Mouse (Mus musculus) embryonic facial prominence, embryonic 15.5 days (tissue): ENCODE measurements around the gene Fbxo45. TPM values are rescaled to one million over a fixed set of nuclear protein-coding genes. Genes with fewer than 3 reads are reported as not detected.
A peak's percentile ranks its signal among the peaks of the same experiment; 100 is the strongest.
"Not testable (repeated sequence)": the region's sequence is repeated elsewhere in the genome, so short reads cannot be mapped to it uniquely, and the experiment has no call there.

Source experiments
- ATAC-seq: fragments of 200-750 bp; cut with Nextera tagmentation; 2 replicates; pipeline ENCODE4 v1.8.0; 2017; ENCODE audit warnings: low read depth, moderate TSS enrichment; ENCODE audit not compliant: insufficient number of reproducible peaks, low FRiP score, low TSS enrichment
- H3K27ac ChIP-seq: fragments of 300-500 bp; sonication (generic); replicated peaks from 2 replicates; pipeline ENCODE4 v1.5.1; 2015; ENCODE audit warnings: mild to moderate bottlenecking, inconsistent platforms
- H3K27me3 ChIP-seq: fragments of 300-500 bp; sonication (generic); 2 replicates; pipeline ENCODE4 v1.6.1; 2015; ENCODE audit warnings: inconsistent platforms
- H3K36me3 ChIP-seq: fragments of 300-500 bp; sonication (generic); 2 replicates; pipeline ENCODE4 v1.6.1; 2015; ENCODE audit warnings: mild to moderate bottlenecking, inconsistent platforms
- H3K4me1 ChIP-seq: fragments of 300-500 bp; sonication (generic); 2 replicates; pipeline ENCODE4 v1.6.1; 2015; ENCODE audit warnings: inconsistent platforms
- H3K4me2 ChIP-seq: fragments of 300-500 bp; sonication (generic); replicated peaks from 2 replicates; pipeline ENCODE4 v1.6.1; 2015; ENCODE audit warnings: mild to moderate bottlenecking, inconsistent platforms
- H3K4me3 ChIP-seq: fragments of 300-500 bp; sonication (generic); replicated peaks from 2 replicates; pipeline ENCODE4 v1.5.1; 2015; ENCODE audit warnings: mild to moderate bottlenecking, inconsistent platforms
- H3K9ac ChIP-seq: fragments of 300-500 bp; sonication (generic); 2 replicates; pipeline ENCODE4 v1.6.1; 2015; ENCODE audit warnings: inconsistent platforms
- H3K9me3 ChIP-seq: fragments of 300-500 bp; sonication (generic); replicated peaks from 2 replicates; pipeline ENCODE4 v1.6.1; 2016; ENCODE audit warnings: inconsistent platforms
- WGBS: fragments of 180-500 bp; shearing (Covaris S2); methylation state at CpG from one replicate; pipeline ENCODE4 v1.1.7; 2015; 5-methylcytosine and 5-hydroxymethylcytosine counted together
- polyA plus RNA-seq: library from polyadenylated mRNA; unstranded; fragments of >200 nt; fragmentation: Nextera tagmentation; extraction: Ambion mirVana; gene quantifications from 2 replicates; pipeline ENCODE4 v1.2.1, GENCODE M21; 2015

The Fbxo45 gene
- polyA plus RNA-seq, 1 experiment from 2014 or later = 14.6 TPM

DNA sequence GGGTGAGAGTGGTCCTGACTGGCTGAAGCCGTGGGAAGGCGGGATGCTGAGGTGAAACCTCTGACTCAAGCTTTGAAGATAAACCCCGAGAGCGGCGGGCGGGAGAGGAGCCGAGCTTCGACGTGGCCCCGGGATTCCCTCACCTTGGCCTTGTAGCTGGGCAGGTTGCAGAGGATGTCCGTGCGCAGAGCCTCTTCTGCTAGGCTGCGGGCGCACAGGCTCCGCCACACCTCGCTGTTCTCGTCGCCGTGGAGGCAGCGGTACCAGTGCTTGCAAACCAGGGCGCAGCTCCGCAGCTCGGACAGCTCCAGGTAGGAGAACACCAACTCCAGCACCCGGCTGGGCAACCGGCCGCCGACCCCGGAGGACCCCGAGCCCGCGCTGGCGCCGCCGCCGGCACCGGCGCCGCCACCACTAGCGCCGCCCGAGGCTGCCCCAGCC is 587 bp downstream of the Fbxo45 start:
- H3K4me1 ChIP-seq = peaks cover 22% of the 10 kb centered on the region
- peak overlapping the region; percentile 93 for H3K27ac ChIP-seq
- peak; percentile 21 for ATAC-seq
- peak overlapping the region; percentile 94 for H3K4me3 ChIP-seq
- H3K27me3 ChIP-seq = no peaks in the 10 kb centered on the region
- H3K9me3 ChIP-seq = no peaks in the 10 kb centered on the region
- no peaks in the 10 kb centered on the region for H3K36me3 ChIP-seq
- peak overlapping the region; percentile 83 for H3K9ac ChIP-seq
- H3K4me2 ChIP-seq = peak overlapping the region; percentile 62
- under 1% methylated on average over 38 of the region's 41 CpGs for WGBS

DNA sequence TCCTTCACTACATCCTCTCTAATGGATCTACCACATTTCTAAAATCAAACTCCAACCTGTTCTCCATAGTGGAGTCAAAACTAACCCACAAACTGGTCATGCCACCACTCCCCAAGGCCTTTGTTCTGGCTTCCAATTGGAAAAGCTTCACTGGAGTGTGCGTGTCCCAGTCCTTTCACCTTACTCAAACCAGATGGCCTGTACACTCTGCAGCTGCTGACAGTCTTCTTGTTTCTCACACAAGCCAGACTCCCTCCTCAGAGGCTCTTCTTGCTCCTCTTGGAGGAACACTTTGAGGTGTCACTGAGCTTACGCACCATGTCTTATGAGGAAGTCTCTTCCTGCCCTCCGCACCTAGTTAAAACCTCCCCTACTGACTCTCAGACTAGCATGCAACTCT is 3.1 kb downstream of the Fbxo45 start:
- no peak overlapping the region for H3K4me3 ChIP-seq
- no peak overlapping the region for H3K27ac ChIP-seq
- no peaks in the 10 kb centered on the region for H3K27me3 ChIP-seq
- WGBS = 69% methylated on average over 3 of the region's 3 CpGs
- no peak overlapping the region for H3K9ac ChIP-seq
- peaks cover 22% of the 10 kb centered on the region for H3K4me1 ChIP-seq
- no peak for ATAC-seq
- H3K9me3 ChIP-seq = no peaks in the 10 kb centered on the region
- H3K4me2 ChIP-seq = no peak overlapping the region
- no peaks in the 10 kb centered on the region for H3K36me3 ChIP-seq

DNA sequence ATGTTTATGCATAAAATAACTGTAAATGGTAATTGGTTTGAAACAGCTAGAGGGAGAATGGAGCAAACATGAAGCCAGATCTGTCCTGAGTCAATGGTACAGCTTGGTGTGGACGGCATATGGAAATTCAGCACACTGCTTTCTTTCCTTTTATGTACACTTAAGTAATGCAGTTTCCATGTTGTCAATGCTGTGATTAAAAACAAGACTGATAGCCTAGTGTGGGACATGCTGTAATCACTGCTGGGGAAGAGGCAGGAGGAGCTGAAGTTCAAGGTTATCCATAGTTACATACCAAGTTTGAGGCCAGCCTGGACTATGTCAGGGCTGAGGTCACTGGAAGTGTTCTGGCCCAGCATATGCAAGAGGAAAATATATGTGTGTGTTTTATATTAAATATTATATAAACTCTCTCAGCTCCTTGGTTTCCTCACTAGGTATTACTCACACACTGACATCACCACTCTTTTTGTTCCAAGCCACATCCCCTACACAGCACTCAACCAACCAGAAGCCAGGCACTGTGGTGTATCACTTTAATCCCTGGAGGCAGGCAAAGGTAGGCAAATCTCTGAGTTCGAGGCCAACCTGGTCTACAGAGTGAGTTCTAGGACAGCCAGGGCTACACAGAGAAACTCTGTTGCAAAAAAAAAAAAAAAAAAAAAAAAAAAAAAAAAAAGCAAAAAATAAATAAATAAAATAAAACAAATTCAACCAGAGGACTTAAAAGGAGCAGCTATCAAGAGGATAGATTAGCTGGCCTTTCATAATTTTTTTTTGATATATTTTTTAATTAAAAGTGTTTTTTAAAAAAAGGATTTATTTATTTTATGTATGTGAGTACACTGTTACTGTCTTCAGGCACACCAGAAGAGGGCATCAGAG is 7.3 kb downstream of the Fbxo45 start:
- Histone ChIP-seq H3K4me2 (no peak overlapping the region), H3K4me3 (no peak overlapping the region), H3K9me3 (no peaks in the 10 kb centered on the region), H3K4me1 (peaks cover 4% of the 10 kb centered on the region; the same call in 1 of the 2 replicates), H3K9ac (no peak overlapping the region), H3K27ac (no peak overlapping the region), H3K27me3 (no peaks in the 10 kb centered on the region), H3K36me3 (peaks cover 16% of the 10 kb centered on the region)
- 82% methylated on average over 2 of the region's 2 CpGs for WGBS
- ATAC-seq = no peak

DNA sequence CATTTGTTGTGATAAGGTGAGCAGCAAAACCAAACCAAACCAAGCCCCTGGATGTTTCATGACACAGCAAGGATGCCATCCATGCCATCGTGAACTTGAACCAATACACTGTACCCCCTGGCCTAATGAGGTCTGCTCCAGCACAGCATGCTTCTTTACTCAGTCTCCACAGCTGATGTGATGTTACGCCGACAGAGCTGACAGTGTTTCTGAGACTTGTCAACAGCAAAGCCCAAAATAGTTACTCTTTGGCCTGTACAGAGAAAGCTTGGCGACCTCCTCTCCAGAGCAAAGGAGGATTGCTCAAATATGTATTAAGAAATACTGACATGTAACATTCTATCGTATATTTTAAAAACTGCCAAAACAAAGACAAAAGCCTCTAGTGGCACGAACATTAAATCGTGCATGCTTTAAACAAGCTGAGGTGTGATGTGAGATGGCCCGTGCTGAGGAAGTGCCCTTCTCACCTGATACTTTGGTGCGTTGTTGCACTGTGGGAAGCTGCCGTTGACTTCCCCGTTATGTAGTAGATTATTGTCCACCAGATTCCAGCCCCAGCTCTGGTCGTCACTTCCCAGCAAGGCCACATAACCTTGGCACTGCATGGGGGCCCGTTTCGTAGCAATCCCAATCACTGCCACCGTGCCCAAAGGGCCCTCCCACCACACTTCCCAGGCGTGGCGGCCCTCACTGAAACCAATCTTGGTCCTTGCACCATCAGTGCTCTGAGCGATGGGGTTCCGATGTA is 8.9 kb downstream of the Fbxo45 start:
- Histone ChIP-seq H3K36me3 (peaks cover 26% of the 10 kb centered on the region), H3K9ac (no peak overlapping the region), H3K27ac (no peak overlapping the region), H3K4me2 (no peak overlapping the region), H3K4me1 (no peaks in the 10 kb centered on the region), H3K9me3 (no peaks in the 10 kb centered on the region), H3K4me3 (no peak overlapping the region), H3K27me3 (no peaks in the 10 kb centered on the region)
- 90% methylated on average over 19 of the region's 19 CpGs for WGBS
- no peak for ATAC-seq

DNA sequence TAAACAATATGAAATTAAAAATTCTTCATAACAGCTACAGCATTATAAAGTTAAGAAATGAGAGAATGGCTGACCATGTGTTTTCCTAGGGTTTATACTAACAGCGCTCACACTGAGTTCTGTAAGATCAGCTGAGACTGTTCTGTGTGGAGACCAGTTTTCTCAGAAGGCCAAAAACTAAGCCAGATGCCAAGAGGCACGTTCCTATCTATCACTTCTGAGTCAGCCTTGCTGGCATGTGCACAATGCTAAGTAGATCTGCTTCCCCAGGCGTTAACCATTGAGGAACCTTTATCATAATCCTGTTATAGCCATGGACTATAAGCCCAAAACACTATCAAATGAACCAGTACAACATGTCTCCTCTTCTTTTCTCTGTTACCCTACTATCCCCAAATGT is 14.9 kb downstream of the Fbxo45 start:
- not testable (repeated sequence) for H3K27ac ChIP-seq, H3K27me3 ChIP-seq, H3K4me2 ChIP-seq, H3K4me3 ChIP-seq, H3K4me1 ChIP-seq, ATAC-seq, H3K9ac ChIP-seq, H3K9me3 ChIP-seq
- 86% methylated on average over 3 of the region's 3 CpGs for WGBS
- H3K36me3 ChIP-seq = peaks cover 18% of the 10 kb centered on the region

DNA sequence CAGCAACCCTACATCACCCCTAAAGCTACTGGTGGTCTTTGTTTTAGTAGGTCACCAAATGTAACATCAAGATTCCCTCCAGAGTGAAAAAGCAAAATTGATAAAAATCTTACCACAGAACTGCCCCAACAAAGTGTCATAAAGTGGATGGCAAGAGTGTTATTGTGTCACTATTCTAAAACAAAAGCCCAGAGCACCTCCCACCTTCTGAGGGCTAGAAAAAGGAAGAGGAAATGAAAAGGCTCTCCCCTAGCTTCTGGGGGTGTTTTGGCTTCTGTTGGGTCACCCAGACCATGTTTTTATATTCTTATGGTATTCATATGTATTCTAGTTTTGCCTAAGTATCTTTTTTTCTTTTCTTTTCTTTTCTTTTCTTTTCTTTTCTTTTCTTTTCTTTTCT is 24.6 kb downstream of the Fbxo45 start:
- Histone ChIP-seq H3K4me2 (no peak overlapping the region), H3K4me1 (no peaks in the 10 kb centered on the region), H3K27me3 (no peaks in the 10 kb centered on the region), H3K27ac (no peak overlapping the region), H3K9me3 (no peaks in the 10 kb centered on the region), H3K4me3 (no peak overlapping the region), H3K9ac (no peak overlapping the region), H3K36me3 (no peaks in the 10 kb centered on the region)
- no peak for ATAC-seq

DNA sequence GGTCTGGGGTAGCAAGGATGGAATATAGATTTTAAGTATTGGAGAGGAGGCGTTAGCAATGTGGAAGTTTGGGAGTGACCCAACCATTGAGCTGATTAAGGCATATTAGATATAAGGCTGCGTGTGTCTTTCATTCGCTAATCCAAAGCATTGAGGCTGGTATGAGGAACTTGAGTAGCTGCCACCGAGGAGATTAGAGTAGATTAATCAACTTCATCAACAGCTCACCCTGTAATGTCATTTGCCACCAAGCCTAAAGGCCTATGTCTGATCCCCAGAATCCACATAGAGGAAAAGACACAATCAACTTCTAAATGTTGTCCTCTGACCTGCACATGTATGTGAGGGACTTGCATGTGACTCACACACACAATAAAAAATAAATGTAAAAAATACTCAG is 25.2 kb downstream of the Fbxo45 start:
- no peaks in the 10 kb centered on the region for H3K4me1 ChIP-seq
- H3K9ac ChIP-seq = no peak overlapping the region
- no peaks in the 10 kb centered on the region for H3K27me3 ChIP-seq
- no peak overlapping the region for H3K4me3 ChIP-seq
- WGBS = 80% methylated on average over 4 of the region's 4 CpGs
- no peak overlapping the region for H3K4me2 ChIP-seq
- H3K36me3 ChIP-seq = no peaks in the 10 kb centered on the region
- H3K27ac ChIP-seq = no peak overlapping the region
- ATAC-seq = no peak
- H3K9me3 ChIP-seq = no peaks in the 10 kb centered on the region

DNA sequence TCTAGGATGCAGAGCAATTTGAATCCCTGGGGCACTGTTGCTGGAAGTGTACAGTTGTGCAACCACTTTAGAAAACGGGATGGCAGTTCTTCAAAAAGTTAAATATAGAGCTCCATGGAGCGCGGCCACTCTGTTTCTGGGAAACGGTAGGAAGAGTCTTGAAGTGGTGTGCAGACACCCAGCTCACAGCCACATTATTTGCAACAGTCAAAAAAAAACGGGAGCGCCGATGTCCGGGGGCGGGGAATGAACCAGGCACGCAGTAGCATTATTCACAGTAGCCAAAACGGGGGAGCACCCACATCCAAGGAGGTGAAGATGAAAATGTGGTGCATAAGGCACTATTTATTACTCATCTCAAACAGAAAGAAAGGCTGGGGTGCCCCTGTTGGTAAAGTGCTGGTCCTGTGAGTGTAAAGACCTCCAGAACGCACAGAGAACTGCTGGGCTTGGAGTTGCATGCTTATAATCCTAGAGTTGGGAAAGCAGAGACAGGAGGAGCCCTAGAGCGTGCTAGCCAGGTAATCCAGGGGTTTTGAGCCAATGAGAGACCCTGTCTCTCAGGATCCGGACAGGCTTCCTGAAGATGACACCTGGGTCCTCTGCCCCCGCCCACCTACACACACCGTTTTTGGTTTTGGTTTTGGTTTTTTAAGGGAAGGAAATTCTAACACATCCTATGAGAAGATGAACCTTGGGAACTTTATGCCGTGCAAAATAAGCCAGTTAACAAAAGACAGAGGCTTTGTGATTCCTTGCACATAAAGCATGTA is 32.0 kb downstream of the Fbxo45 start:
- WGBS = 74% methylated on average over 17 of the region's 17 CpGs
- no peaks in the 10 kb centered on the region for H3K27me3 ChIP-seq
- ATAC-seq = no peak

DNA sequence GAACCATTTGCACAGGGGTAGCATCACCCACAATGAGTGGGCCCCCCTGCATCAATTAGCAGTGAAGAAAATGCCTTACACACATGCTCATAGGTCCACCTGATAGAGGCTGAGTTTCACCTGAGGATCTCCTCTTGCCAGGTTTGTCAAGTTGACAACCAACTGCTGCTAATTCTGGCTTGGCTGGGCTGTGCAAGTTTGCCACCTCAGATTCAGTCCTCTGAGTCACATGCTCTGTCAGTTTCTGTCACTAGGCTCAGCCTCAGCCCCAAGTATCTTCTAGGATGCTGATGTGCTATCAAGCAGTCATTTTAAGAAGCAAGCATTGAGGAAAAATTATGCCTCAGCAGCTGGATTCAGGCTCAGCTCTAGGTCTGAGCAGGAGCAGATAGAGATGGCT is 32.8 kb downstream of the Fbxo45 start:
- no peaks in the 10 kb centered on the region for H3K4me1 ChIP-seq
- no peak overlapping the region for H3K4me2 ChIP-seq
- no peak for ATAC-seq
- H3K27me3 ChIP-seq = no peaks in the 10 kb centered on the region
- no peaks in the 10 kb centered on the region for H3K36me3 ChIP-seq
- H3K27ac ChIP-seq = no peak overlapping the region
- H3K9ac ChIP-seq = no peak overlapping the region
- no peak overlapping the region for H3K4me3 ChIP-seq
- no peaks in the 10 kb centered on the region; the same call in 1 of the 2 replicates for H3K9me3 ChIP-seq

More for the DNA sequence above, 32.0 kb downstream of the Fbxo45 start:
- no peaks in the 10 kb centered on the region for H3K36me3 ChIP-seq
- no peaks in the 10 kb centered on the region for H3K4me1 ChIP-seq
- no peak overlapping the region for H3K4me3 ChIP-seq
- no peak overlapping the region for H3K4me2 ChIP-seq
- no peaks in the 10 kb centered on the region; the same call in 1 of the 2 replicates for H3K9me3 ChIP-seq
- H3K27ac ChIP-seq = no peak overlapping the region
- H3K9ac ChIP-seq = no peak overlapping the region

DNA sequence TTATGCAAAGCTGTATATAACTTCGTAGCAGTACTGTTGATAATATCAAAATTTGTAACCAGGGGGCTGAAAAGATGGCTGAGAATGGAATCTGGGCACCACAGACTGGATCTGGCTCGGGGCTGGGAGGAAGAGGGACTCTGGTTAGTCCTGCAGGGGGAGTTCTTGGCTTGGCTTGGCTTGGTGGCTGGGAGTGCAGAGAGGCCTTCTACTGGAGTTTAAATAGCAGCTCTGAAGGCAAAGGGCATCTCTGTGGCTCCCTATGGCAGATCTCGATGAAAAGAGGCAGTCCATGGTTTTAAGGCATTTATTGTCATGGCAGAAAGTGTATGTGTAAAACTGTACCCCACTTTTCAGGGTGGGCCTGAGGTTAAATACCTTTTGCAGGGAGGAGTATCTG is 42.1 kb downstream of the Fbxo45 start:
- H3K4me2 ChIP-seq = no peak overlapping the region
- H3K27me3 ChIP-seq = no peaks in the 10 kb centered on the region
- no peak overlapping the region for H3K4me3 ChIP-seq
- no peak overlapping the region for H3K27ac ChIP-seq
- H3K4me1 ChIP-seq = no peaks in the 10 kb centered on the region
- H3K9me3 ChIP-seq = no peaks in the 10 kb centered on the region; the same call in 1 of the 2 replicates
- 51% methylated on average over 3 of the region's 3 CpGs for WGBS
- H3K36me3 ChIP-seq = no peaks in the 10 kb centered on the region
- ATAC-seq = no peak
- no peak overlapping the region for H3K9ac ChIP-seq

DNA sequence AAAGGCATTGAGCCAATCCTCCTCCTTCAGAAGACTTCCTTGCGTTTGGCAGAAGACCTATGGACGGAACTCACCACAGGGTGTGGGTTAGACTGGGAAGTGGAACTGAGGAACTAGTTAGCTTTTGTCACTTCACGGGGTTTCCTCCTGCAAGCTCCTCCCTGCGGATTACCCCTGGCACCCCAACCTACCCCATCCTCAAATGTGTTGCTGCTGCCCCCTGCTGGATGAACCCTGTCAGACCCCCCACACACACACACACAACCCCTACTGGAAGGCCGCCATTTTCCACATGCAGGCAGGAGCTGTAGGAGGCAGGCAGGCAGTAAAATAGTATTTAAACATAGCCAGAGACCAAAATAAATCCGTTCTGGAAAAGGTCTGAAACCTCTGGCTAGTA is 44.3 kb downstream of the Fbxo45 start:
- Histone ChIP-seq H3K4me2 (no peak overlapping the region), H3K4me1 (no peaks in the 10 kb centered on the region), H3K27ac (no peak overlapping the region), H3K36me3 (no peaks in the 10 kb centered on the region), H3K9ac (no peak overlapping the region), H3K4me3 (no peak overlapping the region), H3K9me3 (no peaks in the 10 kb centered on the region), H3K27me3 (no peaks in the 10 kb centered on the region)
- WGBS = 76% methylated on average over 6 of the region's 6 CpGs
- ATAC-seq = no peak
